Mouse (Mus musculus): ENCODE data around the gene Ccdc153.

- TF ChIP-seq CTCF (IDR thresholded peaks at IDR 0.05; ENCODE audit: low read depth, low read length) (no peak), EP300 (IDR thresholded peaks at IDR 0.05; ENCODE audit: insufficient read depth, low read depth, low read length) (no peak)
Measured at GRCm38 (mm10) chr9:44283183-44283582, 42.7 kb downstream of the Ccdc153 start.
